Mouse (Mus musculus) cortical plate, adult 2 months (tissue): ENCODE measurements around the gene Ggnbp2.

ENCODE experiments used
- CTCF ChIP-seq: fragments of 200-500 bp; IDR thresholded peaks from 2 replicates; pipeline ENCODE4 v1.5.1; 2011; ENCODE audit warnings: mild to moderate bottlenecking, control low read depth, low read length; ENCODE audit not compliant: insufficient read depth; ENCODE audit errors: extremely low read depth
- POLR2A ChIP-seq: fragments of 200-500 bp; IDR thresholded peaks from 2 replicates; pipeline ENCODE4 v1.6.1; 2011; ENCODE audit warnings: mild to moderate bottlenecking, low read length, control low read depth; ENCODE audit not compliant: insufficient read depth; ENCODE audit errors: extremely low read depth

GRCm38 (mm10) chr11:84818961-84819692 lies 51.5 kb downstream of the Ggnbp2 start, which contains the start of gene Mrm1:
- TF ChIP-seq POLR2A (peak; percentile 64; the same call in 1 of the 2 replicates), CTCF (peak; percentile 56)
